Mouse (Mus musculus) right cerebral cortex, postnatal 36 days (tissue): ENCODE measurements around the gene Nkap.
"Not testable (repeated sequence)": the region's sequence is repeated elsewhere in the genome, so short reads cannot be mapped to it uniquely, and the experiment has no call there.

Experiments
- DNase-seq, 2 experiments: peaks; one replicate each; pipeline ENCODE4 v3.0.0; 2022; ENCODE audit warnings: low spot score in 2 of 2, mixed read lengths in 1 of 2

Nkap gene

DNA sequence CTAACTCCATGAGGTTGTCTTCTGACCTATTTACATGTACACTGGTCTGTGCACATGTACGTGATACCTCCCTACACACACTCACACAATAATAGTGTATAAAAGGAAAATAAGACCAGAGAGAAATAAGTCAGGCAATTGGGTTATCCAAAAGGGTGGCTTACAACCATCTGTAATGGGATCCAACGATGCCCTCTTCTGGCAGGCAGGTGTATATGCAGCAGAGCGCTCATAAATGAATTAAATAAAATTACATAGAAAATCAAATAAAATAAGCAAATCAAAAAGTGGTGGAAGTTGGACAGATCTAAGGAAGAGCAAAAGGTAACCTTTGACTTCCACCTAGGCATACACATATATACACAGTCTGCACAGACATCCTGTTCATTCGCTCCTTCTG is 31.2 kb downstream of the Nkap start:
- DNase-seq, result no peak

DNA sequence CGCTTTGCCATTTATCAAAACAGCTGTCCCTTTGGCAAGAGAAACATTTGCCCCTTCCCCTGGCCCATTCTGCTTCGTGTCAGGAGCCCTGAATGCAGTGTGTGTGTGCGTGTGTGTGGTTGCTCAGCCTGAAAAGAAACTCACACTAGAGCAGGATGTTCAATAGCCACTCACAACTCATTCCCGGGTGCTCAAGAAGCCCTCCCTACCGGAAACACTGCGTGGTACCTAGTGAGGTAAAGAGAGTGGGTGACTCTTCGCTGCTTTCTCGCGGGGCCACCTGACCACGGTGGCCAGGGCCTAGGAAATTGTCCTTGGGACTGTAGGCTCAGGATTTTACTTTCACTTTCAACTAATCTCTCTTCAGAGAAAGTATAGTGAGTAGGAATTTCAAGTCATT is 34.6 kb downstream of the Nkap start:
- no peak for DNase-seq

DNA sequence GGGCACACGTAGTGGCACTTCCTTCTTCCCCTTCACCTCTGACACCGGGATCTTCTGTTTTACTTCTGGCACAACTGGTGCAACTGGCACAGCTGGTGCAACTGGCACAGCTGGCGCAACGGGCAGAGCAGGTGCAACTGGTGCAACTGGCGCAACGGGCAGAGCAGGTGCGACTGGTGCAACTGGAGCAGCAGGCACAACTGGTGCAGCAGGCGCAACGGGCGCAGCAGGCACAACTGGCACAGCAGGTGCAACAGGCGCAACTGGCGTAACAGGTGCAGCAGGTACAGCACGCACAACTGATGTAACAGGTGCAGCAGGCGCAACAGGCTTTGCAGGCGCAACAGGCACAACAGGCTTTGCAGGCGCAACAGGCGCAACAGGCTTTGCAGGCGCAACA is 36.5 kb downstream of the Nkap start:
- no peak for DNase-seq

DNA sequence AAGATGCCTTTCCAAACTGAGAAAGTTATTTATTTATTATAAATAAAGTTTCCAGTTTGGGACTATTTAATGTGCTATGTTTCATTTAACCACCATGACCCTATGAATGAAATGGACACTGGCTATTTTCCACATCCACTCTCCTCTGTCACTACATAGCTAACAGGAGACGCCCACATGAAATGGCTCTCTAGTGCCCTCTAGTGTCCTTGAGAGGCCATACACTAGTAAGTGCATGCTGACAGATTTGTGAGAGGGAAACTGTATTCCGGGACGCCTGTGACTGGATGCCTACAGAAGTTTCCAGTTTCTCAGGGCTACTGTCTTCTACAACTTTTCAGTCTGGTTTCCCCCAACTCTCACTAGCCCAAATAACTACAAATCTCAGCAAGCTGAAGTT is 40.5 kb downstream of the Nkap start:
- DNase-seq, result no peak

DNA sequence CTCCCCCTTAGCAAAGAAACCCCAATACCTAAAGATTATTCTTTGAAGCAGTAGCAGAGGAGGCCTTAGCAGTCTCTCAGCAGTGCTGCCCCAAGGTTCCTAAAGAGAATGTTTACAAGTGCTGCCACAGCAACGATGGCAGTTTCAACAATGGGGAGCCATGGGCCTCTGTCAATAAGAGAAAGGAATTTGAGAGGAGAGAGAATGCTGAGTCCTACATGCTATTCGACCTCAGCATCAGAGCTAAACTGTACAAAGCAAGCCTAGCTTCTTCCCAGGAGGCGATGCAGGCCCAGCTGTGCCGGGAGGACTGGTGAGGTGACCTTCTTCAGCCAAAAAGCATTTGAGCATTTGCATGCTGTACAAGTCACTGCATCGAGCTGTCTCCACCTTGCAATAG is 42.1 kb downstream of the Nkap start, which contains the start of gene Akap14:
Gene Akap14, minus strand, starts transcription at position 101 of the 400 bp plus-strand sequence.
- no peak for DNase-seq

DNA sequence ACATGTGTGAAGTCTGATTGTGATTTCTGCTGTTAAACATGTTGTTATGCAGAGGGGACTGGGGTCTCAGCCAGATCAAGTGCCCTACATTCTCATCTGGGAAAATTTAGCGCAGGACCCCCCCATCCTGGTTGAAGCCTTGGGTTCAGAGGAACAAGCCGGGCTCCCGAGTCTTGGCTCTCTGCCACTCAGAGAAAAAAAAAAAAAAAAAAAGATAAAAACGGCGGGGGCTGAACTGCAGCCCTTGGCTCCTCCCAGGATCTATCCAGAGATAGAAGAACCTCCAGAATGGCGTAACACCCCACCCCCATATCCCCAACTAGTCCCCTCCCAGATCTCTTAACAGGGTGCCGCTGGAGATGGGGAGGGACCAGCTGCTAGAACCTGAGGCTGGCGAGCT is 57.8 kb downstream of the Nkap start:
- not testable (repeated sequence) for DNase-seq

DNA sequence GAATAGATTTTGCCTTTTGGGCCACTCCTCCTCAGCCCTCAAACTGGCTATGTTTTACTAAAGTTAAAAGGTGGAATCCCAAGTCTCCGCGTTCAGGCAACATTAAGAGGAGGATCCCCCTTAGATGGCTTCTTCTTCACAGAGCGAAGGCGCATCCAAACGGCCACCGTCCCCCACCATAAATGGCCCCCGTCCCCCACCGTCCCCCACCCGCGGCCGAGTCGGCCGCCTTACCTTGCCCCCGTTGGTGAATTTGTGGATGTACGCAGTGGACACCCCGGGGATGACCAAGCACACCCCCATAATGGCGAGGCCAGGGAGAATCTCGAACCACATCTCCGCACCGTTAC is 64.1 kb downstream of the Nkap start:
- no peak for DNase-seq

DNA sequence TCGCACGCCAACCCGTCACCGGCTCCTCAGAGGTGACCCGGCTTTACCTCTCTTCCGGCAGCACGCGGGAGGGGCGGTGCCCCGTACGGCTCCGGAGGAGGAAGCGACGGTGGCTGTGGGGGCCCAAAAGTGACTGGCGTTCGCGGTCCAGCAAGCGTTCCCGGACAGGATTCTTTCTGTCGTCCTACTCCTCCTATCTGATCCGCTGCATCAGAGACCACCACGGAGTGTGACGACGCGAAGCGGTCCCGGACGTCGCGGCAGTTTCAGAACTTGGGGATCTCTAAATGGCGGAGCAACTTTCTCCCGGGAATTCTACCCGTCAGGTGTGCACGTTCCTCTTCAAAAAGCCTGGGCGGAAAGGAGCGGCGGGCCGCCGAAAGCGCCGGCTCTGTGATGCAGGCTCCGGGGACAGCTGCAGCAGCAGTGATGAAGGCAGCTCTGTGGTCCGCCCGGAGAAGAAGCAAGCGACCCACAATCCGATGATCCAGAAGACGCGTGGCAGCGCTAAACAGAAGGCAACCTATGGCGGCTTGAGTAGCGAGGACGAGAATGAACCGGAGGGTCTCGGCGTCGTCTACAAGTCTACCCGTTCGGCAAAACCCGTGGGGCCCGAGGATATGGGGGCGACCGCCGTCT is 64.6 kb downstream of the Nkap start, which contains the start of the genes Ndufa1 and Rnf113a1:
Gene Ndufa1, minus strand, starts transcription at position 59 of the 639 bp plus-strand sequence.
Gene Rnf113a1, plus strand, starts transcription at position 141 of the 639 bp plus-strand sequence.
- peak; percentile 71 to 73 for DNase-seq

DNA sequence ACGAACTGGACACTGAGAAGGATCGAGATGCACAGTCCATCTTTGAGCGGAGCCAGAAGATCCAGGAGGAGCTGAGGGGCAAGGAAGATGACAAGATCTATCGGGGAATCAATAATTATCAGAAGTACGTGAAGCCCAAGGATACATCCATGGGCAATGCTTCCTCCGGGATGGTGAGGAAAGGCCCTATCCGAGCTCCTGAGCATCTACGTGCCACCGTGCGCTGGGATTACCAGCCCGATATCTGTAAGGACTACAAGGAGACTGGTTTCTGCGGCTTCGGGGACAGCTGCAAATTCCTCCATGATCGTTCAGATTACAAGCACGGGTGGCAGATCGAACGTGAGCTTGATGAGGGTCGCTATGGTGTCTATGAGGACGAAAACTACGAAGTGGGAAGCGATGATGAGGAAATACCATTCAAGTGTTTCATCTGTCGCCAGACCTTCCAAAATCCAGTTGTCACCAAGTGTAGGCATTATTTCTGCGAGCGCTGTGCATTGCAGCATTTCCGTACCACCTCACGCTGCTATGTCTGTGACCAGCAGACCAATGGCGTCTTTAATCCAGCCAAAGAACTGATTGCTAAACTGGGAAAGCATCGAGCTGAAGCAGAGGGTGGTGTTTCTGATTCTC is 65.3 kb downstream of the Nkap start:
- no peak for DNase-seq

DNA sequence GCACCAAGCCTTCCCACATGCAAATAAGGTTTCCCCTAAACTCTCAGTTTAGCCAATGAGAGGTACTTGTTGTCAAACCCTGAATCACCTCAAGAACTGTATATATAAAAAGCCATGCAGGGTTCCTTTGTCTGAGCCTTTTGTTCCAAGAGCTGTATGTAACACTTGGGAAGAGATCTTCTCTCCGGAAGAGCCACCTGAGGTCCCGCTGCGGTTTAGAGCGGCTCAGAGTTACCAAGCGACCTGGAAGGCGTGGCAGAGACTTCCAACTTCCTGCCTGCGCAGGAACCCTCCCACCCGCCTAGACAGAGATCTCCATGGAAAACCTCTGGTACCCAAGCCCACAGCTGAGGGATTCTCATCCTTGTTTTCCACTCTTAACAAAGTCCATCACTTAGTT is 72.1 kb downstream of the Nkap start:
- no peak for DNase-seq
